Mouse (Mus musculus): ENCODE data around the gene Kti12.
A peak's percentile ranks its signal among the peaks of the same experiment; 100 is the strongest.

Gene Kti12

DNA sequence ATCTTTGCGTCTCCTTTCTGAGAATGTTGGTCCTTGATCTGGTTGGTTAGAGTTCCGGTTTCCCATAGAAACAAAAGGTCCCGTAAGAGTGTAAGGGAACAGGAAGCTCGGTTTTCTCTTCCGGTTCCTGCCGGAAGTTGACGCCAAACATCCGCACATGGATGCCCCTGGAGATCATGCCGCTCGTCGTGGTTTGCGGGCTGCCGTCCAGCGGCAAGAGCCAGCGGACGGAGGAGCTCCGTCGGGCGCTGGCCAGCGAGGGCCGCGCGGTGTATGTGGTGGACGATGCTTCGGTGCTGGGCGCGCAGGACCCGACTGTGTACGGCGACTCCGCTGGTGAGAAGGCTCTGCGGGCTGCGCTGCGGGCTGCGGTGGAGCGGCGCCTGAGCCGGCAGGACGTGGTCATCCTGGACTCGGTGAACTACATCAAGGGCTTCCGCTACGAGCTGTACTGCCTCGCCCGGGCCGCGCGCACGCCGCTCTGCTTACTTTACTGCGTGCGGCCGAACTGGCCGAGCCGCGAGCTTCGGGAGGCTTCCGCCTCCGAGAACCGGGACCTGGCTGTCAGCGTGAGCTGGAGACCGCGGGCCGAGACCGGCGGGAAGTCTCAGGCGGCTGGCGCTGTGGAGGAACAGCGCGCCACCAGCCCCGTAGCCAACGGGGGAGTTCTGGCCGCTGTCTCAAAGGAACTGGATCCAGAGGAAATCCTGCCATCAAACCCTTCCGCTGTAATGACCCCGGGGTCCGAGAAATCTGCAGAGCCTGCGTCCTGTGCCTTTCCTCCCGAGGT lies at the start of gene Kti12:
TSS of gene Kti12 (plus strand) at position 71 of the 790 bp plus-strand sequence.
- peak; percentile 64 for DNase-seq (ENCODE audit: low spot score)

DNA sequence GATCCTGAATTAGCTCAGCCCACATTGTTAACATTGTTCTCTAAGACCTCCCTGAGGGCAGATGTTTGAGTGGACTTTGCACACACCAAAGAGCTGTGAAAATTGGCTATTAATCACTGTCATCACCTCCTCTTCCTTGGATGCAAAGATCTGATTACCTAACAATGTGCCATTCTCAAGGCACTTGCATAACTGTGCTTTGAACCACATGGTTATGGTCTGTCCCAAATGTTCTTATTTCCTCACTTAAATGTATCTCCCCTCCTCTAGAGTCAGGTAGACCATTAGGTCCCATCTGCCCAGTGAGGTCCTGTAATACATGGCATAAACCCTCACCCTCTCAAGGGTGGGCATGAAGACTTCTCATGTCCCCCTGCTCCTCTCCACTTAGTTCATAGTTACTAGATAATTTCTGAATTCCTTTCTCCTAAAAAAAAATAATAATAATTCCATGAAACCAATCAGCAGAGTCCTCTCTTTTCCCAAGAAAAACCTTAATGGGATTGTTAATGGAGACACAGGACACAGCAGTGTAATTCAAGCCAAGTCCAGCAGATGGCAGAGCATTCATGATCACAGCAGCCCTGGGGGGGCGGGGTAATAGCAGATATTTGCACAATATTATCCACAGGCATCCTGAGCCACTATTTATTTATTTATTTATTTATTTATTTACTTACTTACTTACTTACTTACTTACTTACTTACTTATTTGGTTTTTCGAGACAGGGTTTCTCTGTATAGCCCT lies 49.3 kb upstream of the Kti12 start:
- DNase-seq (ENCODE audit: low spot score), result peak; percentile 37

DNA sequence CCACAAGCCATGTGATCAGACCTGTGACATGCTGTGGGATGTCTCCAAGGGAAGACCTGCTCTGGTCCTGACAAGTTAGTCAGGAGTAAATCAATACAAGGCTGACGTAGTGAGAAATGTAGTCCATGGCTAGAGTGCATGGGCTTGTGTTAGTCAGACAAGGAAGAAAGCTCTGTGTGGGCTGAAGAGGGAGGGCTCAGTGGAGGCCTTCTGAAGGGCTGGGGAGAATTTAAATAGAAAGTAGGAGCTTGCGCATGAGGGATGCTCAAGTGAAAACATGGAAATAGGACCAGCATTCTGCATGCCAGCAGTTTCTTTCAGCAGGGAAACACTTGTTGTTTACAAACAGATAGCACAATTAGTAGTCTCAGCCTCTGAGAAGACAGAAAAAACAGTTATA lies 44.0 kb upstream of the Kti12 start:
- no peak for DNase-seq (ENCODE audit: low spot score)

DNA sequence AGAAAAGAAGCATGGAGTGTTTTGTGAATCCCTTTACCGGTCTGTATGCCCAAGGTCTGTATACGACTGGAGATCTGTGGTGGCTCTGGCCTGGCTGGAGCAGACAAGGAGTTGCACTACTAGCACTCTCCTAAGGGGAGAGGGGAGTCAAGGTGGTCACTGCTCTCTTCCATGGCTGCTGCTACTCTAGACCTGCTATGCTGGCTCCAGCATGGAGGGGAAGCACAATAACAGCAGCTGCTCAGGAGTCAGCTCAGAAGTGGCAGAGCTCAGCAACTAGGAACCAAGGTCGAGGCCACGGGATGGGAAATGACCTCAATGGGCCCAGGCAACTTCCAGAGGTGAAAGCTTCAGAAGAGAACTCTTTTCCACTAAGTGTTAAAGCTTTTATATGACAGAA lies 36.4 kb upstream of the Kti12 start:
- DNase-seq (ENCODE audit: low spot score), result no peak

DNA sequence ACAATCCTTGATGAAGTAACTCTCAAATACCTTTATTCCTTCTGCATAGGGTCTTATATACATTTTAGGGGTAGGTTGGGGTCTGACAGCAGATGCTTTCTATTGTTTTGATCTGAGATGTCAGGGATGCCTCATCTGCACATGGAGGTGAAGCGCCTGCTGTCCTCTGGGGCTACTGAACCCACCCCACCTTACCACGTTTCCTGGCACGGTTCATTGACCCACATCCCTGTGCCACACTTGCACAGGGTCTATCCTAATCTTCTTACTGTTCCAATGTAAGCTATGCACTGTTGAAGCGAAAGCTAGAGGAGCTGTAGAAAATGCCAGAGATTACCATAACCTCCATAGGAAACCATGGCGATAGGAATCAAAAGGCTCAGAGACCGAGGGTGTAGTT lies 36.0 kb upstream of the Kti12 start:
- DNase-seq (ENCODE audit: low spot score), result no peak

GRCm38 (mm10) chr4:108825677-108826076 lies 21.9 kb upstream of the Kti12 start:
- no peak for DNase-seq (ENCODE audit: low spot score)

DNA sequence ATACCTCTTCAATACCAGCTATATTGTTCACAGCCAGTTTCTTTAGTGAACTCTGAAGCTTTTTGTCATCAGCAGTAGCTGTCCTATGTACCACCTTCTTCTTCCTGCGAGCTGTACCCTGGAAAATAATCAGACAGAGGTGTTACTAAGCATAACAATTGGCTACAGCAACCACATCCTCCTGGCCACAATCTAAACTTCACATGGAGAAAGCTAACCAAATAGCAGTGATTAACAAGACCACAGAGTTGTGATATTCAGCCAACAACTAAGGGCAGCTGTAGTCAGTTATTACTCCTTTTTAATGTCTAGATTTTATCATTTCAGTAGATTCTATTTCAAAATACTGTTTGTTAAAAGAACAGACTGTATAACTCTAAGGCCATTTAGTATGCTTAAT lies 21.5 kb upstream of the Kti12 start:
- no peak for DNase-seq (ENCODE audit: low spot score)

DNA sequence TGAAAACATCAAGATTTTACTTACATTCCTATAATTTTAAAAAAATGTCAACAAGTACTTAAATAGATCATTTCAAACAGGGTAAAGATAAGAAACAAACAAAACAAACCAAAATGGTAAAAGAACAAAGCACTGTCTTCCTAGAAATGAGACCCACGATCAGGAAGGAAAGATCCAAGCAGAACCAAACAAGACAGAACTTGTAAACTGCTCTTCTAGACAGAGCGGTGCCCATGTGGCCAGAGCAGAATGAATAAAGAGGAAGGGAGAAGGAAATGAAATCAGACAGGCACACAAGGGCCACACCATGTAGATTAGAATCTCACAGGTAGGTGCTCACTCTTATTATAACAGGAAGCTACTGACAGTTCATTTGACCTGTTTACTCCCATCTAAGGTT lies 20.9 kb upstream of the Kti12 start:
- no peak for DNase-seq (ENCODE audit: low spot score)

- no peak for DNase-seq (ENCODE audit: low spot score)
Measured at GRCm38 (mm10) chr4:108830698-108831097, 16.9 kb upstream of the Kti12 start.

- DNase-seq (ENCODE audit: low spot score), result peak; percentile 88
Measured at GRCm38 (mm10) chr4:108832916-108833827, 14.4 kb upstream of the Kti12 start, which contains the start of gene Btf3l4. Gene Btf3l4, minus strand, starts transcription at chr4:108833614.

DNA sequence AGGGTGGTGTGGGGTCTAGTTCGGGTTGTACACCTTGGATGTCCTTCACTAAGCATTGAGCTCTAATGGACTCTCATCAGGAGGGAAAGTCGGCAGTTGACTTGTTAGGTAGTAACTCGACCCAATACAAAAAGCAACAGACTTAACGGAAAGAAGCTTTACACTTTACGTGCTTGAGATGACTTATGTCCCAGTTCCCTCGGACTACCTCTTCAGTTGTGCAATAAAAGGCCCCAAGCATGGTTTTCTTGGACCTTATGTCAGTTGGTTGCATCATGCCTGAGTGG lies 13.8 kb upstream of the Kti12 start:
- DNase-seq (ENCODE audit: low spot score), result no peak

DNA sequence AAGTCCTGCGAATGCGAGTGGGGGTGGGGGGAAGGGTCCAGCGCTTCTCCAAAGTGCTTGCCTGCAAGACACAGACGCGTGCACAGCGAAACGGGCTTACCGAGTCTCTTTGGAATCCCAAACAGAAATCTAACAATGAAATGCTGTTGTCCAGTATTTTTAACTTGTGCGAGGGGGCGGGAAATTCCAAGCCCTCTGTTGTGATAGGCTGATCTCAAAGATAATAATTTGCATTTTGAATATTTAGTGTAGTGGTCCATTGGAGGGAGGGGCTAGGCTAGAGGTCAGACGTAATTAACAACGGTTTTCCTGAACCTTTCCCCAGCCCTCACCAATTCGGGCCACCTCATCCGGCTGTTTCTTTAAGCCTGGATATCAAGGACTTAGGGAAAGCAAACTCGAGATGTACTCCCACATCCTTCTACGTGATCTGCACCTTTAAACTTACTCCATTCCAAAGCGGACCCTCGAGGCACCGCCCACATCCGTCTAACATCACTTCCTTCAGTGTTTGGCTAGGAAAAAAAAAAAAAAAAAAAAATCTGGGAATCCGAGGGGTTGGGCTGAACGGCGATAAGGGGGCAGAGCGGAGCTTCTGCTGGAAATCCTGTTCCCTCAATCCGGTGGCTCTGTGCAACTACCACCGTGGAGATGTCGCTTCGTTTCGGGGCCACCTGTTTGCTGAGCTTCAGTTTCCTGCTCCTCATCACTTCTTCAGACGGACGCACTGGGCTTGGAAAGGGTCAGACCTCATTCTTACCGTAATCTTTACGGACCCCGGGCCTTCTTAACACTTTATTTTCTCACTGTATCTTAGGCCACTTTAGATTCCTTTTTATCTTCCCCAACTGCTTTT lies 13.2 kb upstream of the Kti12 start, which contains the start of gene Txndc12:
TSS of gene Txndc12 (plus strand) at position 487 of the 856 bp plus-strand sequence.
- peak; percentile 54 for DNase-seq (ENCODE audit: low spot score)

DNA sequence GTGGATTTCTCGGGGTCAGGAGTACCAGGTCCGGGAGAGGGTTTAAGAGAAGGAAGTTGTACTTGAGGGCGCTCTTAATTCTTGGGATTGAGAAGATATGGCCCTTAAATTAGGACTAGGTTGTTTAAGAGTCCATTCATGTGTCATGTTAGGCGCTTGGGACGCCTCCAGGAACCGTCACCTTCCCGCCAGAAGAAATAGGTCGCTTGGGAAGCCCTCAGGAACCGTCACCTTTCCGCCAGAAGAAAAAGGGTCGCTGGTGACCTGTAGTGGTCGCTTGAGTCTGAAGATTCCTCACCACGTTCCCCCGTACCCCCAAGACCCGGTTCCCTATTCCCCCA lies 12.6 kb upstream of the Kti12 start:
- no peak for DNase-seq (ENCODE audit: low spot score)

DNA sequence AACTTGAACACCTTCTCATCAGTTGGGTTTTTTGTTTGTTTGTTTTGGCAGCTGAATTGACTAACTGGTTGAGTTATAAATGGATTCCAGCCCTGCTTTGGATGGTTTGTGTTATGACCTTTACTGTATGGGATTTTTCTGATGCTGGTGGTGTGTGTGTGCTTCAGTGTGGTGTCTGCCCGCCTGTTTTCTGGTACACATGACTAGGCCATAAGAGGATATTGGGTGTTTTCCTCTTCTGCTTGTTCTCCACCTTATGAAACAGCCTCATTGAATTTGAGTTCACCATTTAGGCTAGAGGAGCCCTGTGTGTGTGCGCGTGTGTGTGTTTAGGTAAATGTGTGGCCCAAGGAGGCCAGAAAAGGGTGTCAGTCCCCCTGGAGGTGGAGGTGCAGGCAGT lies 12.1 kb upstream of the Kti12 start:
- DNase-seq (ENCODE audit: low spot score), result no peak

DNA sequence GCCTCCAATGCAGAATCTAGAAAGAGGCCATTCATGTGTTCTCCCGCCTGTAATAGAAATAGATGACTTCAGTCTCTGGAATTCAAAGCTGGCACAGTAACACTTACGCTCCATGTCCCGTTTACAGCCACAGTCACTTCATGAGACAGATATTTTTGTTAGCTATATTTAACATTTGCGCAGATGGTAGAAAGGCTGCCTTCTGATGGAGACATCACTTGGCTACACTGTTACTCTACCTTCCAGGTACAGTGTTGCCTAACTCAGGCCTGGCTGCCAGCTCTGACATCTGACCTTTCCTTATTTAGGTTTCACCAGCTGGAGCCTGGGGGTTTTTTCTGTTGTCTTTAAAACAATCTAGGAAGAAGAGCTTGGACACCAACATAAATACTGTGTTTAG lies 9.6 kb upstream of the Kti12 start:
- no peak for DNase-seq (ENCODE audit: low spot score)

DNA sequence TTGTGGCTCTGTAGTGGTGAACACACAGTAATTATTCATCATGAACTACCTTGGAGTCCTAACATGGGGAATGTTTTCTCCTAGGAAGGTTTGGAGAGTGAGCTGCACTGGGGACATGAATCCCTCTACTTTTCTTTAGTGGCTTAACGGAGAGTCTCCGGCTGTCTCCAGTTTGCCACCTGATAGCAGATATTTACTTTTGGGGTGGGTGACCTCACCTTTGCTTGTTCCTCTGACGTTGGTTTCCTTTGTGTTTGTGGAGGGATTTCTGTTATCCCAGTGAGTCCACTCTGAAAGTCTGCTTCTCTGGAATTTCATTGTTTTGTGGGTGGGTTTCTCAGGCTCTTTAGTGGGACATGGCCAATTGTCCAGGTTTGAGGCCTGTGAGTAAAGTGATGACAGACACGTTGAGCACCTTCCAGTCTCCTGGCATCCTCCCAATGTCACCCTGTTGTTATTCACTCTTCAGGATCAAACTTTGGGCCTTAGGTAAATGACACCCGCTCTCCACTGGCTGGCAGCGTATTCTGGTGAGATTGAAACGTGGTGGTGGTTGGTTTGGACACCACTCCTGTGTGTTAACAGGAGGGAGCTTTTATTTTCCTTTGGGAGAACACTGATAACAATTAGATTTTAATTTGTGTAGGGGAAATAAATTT lies 5.5 kb upstream of the Kti12 start:
- DNase-seq (ENCODE audit: low spot score), result no peak

- no peak for DNase-seq (ENCODE audit: low spot score)
Measured at GRCm38 (mm10) chr4:108843336-108843735, 4.2 kb upstream of the Kti12 start.

DNA sequence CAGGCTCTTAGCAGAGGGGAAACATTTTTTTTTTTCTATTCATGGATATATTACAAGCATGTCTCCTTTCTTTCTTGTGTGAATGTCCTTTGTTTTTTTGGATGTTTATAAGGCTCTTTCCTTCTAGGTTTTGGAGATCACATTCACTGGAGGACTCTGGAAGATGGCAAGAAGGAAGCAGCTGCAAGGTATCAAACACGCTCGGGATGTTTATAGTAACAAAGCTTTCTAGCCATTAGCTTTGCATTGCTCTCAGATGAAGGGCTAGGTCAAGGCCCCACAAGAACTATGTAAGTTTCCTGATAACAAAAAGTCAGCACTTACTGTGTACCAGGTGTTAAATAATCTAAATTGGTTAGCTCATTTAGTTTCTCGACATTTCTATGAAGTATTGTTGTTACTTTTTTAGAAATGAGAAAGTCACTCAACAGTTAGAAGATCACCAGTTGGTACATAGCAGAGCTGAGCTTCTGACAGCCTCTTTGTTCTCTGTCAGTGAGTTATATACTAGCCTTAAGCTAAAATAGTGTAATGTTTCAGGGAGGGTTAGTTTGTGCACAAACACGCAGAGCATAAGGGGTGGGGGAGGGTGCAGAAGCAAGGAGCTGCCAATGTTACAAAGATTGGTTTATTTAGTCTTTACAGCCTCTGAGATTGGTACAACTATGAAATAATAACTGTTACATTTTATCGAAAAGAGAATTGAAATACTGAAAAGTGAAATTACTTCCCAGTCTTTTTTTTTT lies 1.6 kb upstream of the Kti12 start:
- DNase-seq (ENCODE audit: low spot score), result no peak

DNA sequence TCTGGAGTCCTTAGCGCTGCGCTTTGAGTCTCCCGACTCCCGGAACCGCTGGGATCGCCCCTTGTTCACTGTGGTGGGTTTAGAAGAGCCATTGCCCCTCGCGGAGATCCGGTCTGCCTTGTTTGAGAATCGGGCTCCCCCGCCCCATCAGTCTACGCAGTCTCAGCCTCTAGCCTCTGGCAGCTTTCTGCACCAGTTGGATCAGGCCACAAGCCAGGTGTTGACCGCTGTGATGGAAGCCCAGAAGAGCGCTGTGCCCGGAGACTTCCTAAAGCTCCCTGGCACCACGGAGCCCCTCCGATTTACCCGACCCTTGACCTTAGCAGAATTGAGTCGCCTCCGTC lies 892 bp downstream of the Kti12 start, which contains the start of gene A730015C16Rik:
TSS of gene A730015C16Rik (minus strand) at position 115 of the 344 bp plus-strand sequence.
- DNase-seq (ENCODE audit: low spot score), result no peak

DNA sequence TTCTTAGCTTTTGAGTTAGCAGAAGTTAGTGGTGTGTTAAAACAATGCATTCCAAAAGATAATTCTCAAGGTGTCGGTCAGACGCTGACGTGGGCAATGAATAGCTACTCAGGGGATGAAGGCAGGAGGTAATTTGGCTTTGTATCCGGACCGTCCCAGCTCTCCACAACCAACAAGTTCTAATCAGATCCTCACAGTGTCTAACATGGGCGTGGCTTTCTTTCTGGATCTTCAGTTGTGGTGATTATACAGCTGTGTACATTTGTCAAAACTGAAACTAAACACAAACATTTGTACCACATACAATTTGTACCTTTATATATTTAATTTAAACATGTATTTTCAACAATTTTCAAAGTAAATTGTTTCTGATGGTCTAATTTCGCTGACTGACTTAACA lies 19.2 kb downstream of the Kti12 start:
- DNase-seq (ENCODE audit: low spot score), result no peak
